Mouse (Mus musculus) cerebellum, adult 9-10 months (tissue): ENCODE data around the gene Ppp4r4.
A peak's percentile ranks its signal among the peaks of the same experiment; 100 is the strongest.
"Not testable (repeated sequence)": the region's sequence is repeated elsewhere in the genome, so short reads cannot be mapped to it uniquely, and the experiment has no call there.

Experiments
- DNase-seq: peaks from one replicate; pipeline ENCODE4 v3.0.0; 2022

Ppp4r4 gene

GRCm38 (mm10) chr12:103540429-103540828 is 8.3 kb downstream of the Ppp4r4 start:
- DNase-seq, result no peak

DNA sequence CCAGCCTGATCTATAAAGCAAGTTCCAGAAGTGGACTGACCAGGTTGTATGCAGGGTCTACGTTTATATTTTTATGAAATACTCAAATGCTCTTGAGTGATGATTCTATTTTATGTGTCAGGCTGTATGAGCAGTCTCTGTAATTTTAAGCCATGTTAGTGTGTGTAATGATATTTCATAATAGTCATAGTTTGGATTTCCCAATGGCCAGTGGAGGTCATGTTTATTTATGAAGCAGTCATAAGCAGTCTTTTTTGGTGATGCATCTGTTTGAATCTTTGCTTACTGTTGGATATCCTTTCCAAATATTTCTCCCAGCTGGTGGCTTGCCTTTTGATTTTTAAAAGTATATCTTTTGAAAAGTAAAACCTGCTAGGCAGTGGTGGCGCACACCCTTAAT is 11.3 kb downstream of the Ppp4r4 start:
- DNase-seq, result no peak

GRCm38 (mm10) chr12:103544213-103544612 is 12.1 kb downstream of the Ppp4r4 start:
- DNase-seq, result peak; percentile 54

DNA sequence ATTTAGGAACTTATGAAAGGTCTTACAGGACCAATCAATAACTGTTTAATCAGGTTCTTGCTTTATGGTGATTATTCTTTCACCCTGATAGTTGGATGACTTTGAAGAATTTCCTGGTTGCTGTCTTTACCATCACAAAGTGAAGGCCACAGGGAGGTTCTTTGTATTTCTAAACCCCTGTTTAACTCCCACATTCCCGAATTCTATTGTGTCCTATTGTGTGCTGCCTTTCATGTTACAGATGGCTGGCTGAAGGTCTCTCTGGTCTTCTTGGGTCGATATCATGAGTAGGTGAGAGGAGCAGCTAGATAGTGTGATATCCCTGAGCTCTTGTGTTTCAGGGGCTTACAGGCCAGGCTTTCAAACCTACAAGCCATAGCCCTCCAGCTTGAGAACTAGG is 15.4 kb downstream of the Ppp4r4 start:
- DNase-seq, result no peak

GRCm38 (mm10) chr12:103548526-103548925 is 16.4 kb downstream of the Ppp4r4 start:
- DNase-seq, result no peak

- DNase-seq, result no peak
These were observed 18.0 kb downstream of the Ppp4r4 start for GRCm38 (mm10) chr12:103550047-103550446.

DNA sequence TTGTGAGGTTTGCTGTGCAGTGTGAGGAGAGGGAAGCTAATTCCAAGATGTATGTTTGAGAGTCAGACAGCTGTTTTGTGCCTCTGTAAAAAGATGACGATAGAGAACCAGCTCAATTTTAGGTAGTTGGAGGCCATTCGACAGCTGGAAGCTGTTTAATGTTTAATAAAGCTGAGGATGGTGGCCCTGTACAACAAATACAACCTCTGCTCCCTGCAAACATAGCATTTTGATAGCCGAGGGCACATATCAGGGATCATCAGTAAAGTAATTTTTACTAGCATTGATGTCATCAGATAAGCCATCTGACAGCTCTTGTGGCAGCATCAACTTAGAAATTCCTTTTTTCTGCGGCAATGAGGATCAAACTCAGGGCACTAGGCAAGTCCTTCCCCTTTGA is 19.3 kb downstream of the Ppp4r4 start:
- no peak for DNase-seq

- no peak for DNase-seq
These were observed 20.4 kb downstream of the Ppp4r4 start for GRCm38 (mm10) chr12:103552506-103552905.

- no peak for DNase-seq
These were observed 21.4 kb downstream of the Ppp4r4 start for GRCm38 (mm10) chr12:103553497-103553896.

DNA sequence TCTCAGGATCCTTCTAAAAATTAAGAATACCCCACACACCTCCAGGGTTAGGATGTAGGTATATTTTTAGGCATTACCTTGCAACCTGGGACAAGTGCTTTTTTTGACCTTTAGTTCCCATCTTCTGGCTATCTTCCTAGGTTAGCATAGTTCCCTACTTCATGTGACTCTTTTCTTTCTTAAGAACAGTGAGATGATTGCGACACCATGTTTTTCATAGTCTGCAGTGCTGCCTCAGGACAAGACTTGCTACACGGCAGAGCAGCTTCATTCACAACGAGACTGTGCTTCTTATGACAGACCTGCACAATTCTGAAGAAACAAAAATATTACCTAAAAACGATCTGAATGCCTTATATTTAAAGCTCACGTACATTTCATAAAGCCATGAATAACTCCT is 24.8 kb downstream of the Ppp4r4 start:
- no peak for DNase-seq

GRCm38 (mm10) chr12:103564726-103565125 is 32.6 kb downstream of the Ppp4r4 start:
- DNase-seq, result no peak

DNA sequence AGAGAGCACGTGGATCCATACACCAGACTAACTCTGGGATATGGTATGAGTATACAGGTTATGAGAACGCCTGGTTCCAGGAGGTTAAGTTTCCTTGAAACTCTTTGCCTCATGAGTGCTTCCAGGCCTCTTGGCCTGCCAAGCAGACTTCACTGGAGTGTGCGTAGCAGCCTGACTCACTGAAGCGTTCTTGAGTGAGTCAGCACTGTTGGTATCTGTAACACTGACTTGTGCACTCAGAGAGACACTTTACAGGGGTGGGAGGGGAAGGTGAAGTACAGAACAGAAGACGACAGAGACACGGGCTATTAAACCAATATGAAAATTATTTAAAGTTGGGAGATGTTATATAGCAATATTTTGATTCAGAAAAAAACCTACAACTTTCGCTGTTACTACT is 33.1 kb downstream of the Ppp4r4 start:
- DNase-seq, result no peak

GRCm38 (mm10) chr12:103567129-103567528 is 35.0 kb downstream of the Ppp4r4 start:
- peak; percentile 6 for DNase-seq

DNA sequence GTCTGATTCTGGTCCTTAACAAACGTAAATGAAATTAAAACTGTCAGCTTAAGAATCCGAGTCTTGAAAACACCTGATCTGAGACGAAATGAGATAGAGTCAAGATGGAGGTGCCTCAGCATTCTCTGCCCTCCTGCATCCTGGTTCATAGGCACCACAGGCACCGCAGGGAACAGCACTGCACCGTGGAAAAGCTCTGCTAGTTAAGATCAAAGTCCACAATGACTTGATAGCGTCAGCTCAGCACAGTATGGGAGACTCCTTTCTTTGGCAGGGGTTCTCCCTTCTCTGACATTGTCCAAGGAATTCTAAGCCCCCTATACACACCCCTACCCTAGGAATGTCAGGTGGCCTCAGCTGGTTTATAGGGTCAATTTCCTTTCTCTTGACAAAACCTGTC is 37.6 kb downstream of the Ppp4r4 start:
- no peak for DNase-seq

- DNase-seq, result not testable (repeated sequence)
These were observed 46.1 kb downstream of the Ppp4r4 start for GRCm38 (mm10) chr12:103578148-103578547.

- no peak for DNase-seq
These were observed 51.7 kb downstream of the Ppp4r4 start for GRCm38 (mm10) chr12:103583771-103584170.

GRCm38 (mm10) chr12:103598411-103598810 is 66.3 kb downstream of the Ppp4r4 start:
- DNase-seq, result no peak

DNA sequence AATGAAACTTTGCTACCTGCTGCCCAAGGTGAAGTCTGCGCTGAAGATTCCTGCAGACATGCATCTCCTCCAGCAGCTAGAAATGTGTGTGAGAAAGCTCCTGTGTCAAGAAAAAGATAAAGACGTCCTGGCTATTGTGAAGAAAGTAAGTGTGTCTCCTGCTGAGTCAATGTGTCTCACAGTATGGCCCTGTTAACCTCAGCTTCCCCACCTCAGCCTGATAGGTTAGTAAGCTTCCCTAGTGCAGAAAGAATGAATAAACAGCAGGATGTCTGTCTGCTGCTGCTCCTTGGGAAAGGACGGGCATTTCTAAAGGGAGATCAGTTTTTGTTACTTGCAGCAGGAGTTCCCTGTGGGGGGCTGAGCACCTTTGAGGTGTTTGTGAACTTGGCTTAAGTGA is 68.3 kb downstream of the Ppp4r4 start:
- no peak for DNase-seq

GRCm38 (mm10) chr12:103601839-103602238 is 69.8 kb downstream of the Ppp4r4 start:
- DNase-seq, result no peak

- DNase-seq, result no peak
These were observed 83.1 kb downstream of the Ppp4r4 start for GRCm38 (mm10) chr12:103615141-103615540.

DNA sequence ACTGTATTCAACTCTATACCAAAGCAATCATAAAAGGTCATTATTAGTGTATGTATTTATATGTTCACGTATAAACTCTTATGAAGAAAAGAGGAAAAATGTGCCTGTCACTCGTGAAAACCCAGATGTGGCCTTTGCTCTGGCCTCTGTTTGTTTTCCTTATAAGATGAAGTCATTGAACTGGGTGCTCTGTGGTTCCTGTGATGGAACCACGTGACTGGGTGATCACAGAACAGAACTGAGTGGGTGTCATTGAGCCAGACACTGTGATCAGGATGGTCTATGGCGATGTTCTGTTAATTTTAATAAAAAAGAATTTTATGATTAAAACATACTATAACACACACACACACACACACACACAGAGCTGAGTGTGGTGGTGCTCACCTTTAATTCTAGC is 83.7 kb downstream of the Ppp4r4 start:
- no peak for DNase-seq

DNA sequence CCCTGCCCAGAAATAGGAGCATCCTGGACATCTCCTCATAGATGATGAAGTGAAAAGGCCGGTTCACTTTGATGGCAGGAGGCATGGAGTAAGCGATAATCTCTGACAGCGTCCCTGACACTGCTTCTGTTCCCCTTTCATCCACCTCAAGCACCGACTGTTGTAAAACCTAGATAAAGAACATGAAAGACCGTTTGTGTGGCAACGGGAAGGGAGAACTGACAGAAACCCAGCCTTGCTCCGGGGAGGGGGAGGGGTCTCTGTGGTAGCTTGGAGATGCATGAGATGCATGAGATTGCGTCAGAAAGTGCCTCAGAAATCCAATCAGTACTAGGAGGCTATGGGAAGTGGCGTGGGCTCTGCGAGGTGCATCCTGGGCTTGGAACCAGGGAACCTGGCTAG is 84.8 kb downstream of the Ppp4r4 start:
- no peak for DNase-seq

DNA sequence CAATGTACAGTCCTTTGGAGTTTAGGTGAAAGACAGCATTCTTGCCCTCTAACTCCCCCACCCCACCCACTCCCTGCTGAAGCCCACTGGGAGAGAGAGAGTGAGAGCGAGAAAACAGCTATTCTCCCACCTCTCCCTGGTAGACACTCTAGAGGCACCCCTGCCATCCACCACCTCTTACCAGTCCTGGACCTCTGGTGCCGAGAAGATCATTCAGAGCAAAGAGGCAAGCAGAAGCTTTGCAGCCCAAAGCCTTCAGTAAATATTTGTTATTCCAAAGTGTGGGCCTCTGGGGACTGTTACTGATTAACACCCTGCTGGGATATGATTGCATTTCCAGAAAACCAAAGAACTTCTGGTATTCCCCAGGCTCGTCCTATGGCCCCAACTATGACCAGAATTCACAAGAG is 99.1 kb downstream of the Ppp4r4 start, which contains the start of gene Serpina10:
Gene Serpina10 (minus strand): TSS at position 242 of the 410 bp plus-strand sequence.
- no peak for DNase-seq

DNA sequence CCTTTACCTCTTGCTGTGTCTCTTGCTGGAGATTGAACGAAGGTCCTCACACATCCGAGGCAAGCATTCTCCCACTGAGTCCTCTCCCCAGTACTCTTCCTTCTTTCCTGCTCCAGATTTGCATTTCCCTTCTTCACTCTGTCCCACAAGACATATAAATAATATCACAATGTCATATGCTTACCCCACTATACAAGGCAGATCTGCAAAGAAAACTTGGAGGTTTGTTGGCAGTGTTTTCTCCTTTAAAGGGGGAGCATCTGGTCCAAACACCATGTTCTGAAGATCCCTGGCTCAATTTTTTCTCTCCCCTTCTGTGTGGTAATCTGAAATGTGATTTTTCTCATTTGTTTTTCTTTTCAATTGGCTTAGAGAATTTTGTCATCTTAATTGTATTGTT is 102.3 kb downstream of the Ppp4r4 start:
- DNase-seq, result no peak

DNA sequence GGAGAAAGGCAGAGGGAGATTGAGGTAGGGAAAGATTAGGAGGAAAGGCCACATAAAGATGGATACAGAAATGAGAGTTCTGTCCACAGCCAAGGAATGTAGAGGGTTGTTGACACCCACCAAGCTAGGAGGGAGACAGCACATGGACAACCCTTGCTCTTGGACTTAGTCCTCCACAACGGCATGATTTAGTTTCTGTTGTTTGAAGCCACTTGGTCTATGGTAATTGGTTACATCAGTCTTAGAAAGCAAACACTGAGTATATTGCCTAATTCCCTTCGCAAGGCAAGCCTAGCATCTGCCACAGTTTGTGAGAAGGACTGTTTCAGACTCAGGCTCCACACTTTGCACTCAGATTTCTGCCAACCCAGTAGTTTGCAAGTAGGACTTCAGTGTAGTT is 103.8 kb downstream of the Ppp4r4 start:
- DNase-seq, result no peak

DNA sequence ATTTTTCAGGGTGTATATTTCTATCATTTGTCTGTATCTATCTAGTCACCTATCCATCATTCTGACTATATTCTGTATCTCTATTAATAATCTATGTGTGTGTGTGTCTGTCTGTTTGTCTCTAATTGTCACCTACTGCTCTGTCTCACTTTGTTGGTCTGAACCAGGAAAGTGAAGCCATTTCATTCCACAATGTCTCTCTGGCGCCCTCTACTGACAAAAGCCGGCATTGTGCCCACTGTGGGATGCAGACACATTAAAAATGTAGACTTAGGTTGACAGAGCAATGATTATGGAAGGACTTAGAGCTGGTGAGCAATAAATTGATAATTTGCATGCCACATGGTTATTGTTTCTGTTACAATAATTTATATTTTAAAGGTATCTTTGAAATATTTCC is 111.3 kb downstream of the Ppp4r4 start:
- peak; percentile 69 for DNase-seq
